Mouse (Mus musculus): ENCODE measurements around the gene Emd.

Gene Emd

DNA sequence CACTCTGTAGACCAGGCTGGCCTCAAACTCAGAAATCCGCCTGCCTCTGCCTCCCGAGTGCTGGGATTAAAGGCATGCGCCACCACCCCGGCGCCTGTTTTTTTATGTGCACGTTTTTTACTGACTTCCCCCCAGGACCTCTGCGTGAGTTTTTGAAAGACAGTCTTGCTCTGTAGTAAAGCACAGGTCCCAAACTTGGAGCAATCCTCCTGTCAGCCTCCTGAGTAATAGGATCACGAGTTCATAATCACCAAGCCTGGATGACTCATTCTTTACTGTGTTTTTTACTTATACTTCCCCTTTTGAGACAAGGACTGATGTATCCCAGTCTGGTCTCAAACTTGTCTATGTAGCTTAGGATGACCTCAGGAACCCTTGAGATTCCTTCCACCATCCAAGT is 23.4 kb downstream of the Emd start:
- DNase-seq: no peak

DNA sequence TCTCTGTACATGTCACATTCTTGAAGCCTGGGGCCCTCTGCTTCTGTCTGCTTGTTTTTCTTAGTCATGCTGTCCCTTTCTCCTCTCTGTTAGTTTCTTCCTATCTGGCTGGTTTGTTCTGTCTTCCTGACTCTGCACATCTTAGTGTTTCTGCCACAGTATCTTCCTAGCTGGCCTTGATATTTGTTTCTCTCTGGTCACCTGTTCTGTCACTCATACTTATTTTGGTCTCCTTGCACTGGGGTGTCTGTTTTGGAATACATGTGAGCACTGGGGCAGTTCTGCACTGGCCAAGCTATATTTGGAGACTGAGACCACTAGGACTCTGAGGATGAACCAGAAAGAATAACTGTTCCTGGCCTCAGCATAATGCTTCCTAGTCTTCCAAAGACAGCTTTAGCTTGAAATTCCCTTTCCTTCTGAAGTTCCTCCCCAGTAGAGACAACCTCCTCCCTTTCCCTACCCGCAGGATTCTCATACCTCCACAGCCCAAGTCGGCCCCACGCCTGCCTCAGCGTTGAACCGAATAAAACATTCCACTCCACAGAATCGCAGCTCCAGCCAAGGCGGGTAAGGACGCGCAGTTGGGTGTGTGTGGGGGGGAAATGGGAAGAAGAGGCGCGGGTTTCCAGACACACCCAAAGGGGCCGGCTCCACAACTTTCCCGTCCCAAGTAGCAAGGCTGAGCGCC is 26.7 kb downstream of the Emd start:
- DNase-seq: no peak

DNA sequence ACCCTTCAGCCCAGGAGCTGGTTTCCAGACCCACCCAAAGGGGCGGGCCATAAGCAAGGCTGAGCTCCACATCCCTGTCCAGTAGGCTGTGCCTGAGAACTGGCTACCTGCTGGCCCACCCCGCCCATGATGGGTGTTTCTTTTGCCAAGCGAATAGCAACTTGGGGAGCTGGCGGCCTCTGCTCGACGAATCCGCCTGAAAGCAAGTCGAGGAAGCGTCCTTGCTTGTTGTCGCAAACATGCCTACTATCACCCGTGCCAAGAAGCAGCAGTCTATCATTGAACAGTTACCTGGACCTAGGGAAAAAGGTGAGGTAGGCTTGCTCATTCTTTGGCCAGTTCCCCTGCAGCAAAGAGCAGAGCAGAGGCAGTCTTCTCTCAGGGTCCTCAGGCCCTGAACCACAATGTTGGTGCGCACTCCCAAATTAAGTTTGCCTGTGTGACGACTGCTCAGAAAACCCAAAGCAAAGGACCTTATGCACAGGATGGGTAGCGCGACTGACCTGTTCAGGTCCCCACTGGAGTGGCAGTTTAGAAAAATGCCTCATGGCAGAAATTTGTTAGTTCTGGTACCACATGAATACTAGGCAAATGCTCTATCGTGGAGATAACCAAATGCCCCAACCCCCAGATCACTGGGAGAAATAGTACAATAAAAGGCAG is 27.4 kb downstream of the Emd start, which contains the start of the genes Taz and Dnase1l1:
TSS of gene Taz (plus strand) at position 181 of the 663 bp plus-strand sequence.
TSS of gene Dnase1l1 (minus strand) at position 606 of the 663 bp plus-strand sequence.
- DNase-seq: peak; percentile 69 to 81

DNA sequence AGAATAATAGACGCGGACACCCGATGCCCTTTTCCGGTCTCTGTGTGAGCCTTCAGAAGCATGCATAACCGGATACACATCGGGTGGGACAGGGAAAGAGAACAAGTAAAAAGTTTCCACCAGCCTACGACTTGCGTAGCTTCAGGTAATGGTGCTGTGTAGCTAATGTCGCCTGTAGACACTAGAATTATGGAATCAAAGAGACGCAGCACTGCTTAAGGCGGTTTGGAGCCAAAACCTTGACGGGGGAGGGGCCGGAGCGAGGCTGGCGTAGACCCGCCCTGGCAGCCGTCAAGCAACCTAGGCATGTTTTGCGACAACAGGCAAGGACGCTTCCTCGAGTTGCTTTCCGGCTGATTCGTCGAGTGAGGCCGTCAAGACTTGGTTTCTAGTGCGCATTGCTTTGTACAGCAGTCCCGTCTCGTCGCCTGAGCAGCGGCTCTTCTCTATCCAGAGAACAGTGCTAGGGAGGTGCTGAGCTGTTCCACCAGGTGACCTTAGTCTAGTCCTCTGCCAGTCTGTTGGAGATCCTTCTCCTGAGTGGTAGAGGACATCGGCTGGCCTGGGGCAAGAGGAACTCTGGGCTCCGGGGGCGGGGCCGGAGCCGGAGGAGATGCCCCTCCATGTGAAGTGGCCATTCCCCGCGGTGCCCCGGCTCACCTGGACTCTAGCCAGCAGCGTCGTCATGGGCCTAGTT is 28.1 kb downstream of the Emd start:
- DNase-seq: peak; percentile 90 to 93

DNA sequence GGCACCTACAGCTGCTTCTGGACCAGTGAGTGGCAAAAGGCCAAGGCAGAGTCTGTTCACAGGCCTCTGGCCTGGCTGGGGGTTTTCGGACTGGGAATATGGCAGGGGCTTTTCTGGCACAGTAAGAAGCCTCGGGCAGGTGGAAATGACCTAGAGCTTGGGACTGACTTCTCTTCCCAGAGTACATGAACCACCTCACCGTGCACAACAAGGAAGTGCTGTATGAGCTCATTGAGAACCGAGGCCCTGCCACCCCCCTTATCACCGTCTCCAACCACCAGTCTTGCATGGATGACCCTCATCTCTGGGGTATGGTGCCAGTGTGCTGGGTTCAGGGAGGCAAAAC is 28.6 kb downstream of the Emd start:
- no peak for DNase-seq

DNA sequence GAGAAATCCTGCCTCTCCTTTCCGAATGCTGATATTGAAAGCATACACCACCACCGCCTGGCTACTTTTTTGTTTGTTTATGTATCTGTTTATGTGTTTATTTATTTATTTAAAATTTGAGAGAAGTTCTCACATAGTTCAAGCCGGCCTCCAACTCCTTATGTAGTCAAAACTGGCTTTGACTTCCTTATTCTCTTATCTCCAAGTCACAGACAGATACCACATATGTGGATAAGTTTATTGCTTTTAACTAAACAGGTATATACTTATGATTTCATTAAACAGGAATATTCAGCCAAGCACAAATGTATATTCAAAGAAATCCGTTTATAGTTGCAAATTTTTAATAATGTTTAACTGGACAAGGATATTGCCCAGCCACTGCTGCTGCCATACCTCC is 38.9 kb downstream of the Emd start:
- DNase-seq: no peak

DNA sequence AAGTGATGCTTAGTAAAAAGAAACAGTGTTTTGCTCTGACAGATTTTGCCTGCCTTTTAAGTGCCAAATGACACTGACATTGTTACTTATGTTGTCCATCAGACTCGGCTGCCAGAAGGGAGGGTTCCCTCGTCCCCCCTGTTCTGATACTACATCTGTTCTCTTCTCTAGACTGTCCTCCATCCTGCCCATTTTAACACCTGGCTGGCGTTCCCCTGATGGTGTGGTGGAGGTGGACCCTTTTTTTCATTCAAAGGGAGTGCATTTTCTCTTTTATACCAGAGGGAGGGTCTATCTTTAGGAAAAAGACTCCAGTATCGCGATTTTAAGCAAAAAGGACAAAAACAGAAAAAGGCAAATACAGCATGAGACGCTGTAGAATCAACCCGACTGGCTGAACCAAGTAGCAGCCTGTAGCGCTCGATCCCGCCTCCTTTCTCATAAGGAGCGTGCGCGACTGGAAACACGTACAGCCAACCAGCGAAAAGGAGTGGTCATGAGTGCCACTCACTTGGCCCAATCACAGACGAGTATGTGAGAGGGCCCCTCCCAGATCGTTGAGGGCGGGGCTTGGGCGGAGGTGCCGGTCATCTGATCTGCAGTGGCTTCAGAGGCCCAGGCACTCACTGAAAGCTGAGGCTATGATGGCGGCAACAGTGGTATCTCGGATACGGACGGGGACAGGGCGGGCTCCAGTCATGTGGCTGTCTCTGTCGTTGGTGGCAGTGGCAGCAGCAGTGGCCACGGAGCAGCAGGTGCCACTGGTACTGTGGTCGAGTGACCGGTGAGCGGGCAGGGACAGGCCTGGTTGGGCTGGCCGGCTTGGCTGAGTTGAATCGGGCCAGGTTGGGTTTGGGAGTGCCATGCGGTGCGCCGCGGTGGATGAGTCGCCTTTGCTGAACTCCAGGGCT is 42.3 kb downstream of the Emd start, which contains the start of gene Atp6ap1:
TSS of gene Atp6ap1 (plus strand) at position 560 of the 911 bp plus-strand sequence.
- DNase-seq: peak; percentile 95 to 97

DNA sequence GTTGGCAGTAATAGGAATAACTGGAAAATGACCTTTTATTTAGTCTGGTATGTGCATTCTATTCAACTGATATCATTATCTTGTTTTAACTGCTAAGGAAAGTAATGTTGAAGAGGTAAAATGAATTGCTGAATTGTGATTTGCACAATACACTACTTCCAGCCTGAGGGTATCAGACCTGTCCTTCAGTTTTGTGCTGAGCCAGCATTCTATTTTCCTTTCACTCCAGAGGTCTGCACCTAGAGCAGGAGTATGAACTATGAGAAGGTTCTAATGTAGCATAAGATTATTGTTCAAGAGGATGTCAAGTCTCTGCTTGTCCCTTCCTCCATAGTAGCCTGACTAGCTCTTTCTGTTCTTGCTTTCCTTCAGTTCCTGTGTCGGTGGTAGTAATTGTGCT is 43.9 kb downstream of the Emd start:
- no peak for DNase-seq

DNA sequence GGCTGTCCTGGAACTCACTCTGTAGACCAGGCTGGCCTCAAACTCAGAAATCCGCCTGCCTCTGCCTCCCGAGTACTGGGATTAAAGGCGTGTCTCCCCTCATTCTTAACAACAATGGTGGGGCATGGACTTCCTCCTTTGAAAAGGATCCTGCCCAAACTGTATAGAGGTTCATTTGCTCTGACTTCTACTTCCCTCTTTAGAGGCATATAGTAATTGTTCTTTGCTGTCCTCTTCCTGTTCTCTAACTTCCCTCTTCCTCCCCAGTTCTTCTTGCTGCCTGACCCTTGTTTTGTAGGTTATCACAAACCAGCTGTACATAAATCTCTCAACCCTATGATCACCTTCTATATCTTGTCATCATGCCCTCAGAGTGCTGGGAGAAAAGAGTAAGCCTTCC is 45.2 kb downstream of the Emd start:
- no peak for DNase-seq

DNA sequence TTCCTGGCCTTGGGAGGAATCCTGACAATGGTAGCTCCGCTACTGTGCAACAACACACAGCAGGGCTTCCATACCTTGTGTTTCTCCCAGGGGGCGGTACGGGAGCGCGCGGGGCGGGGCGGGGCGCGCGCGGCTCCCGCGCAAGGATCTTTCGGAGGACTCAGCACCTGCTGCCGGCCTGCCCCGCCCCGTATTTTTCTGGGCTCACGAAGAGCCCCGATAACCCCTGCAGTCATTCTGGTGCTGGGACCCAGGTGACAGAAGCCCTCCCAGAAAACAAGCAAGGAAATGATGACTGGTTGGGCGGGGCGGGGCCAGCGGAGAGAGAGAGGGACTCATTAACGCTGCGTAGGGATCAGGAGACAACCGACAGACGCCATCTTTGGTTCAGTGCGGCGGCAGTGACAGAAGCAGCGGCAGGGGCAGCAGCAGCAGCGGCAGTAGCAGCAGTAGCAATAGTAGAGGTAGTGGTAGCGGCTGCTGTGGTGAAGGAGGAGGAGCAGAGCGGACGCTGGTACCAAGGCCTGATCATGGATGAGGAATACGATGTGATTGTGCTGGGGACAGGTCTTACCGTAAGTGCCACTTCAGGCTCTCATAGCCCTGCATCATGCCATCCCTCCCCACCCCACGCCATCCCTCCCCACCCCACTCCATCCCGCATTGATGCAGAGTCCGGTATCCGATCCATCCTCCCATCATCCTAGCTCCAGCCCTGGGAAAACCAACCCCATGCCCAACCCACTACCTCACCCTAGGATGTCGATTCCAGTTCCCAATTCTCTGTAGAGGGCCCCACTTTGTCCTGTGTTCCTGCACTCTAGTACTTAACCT is 50.6 kb downstream of the Emd start, which contains the start of gene Gdi1:
TSS of gene Gdi1 (plus strand) at position 132 of the 834 bp plus-strand sequence.
- peak; percentile 81 to 83 for DNase-seq
